Mouse (Mus musculus) olfactory bulb, adult 2 months (tissue): ENCODE results near the gene Mettl6.

Experiments used
- CTCF ChIP-seq: fragments of 200-500 bp; IDR thresholded peaks from 2 replicates; pipeline ENCODE4 v1.5.1; 2012; ENCODE audit warnings: low read depth, mild to moderate bottlenecking, low read length, moderate library complexity; ENCODE audit not compliant: insufficient read depth
- POLR2A ChIP-seq: fragments of 200-500 bp; IDR thresholded peaks from 2 replicates; pipeline ENCODE4 v1.6.1; 2012; ENCODE audit warnings: mild to moderate bottlenecking, low read depth, low read length, moderate library complexity; ENCODE audit not compliant: insufficient read depth

DNA sequence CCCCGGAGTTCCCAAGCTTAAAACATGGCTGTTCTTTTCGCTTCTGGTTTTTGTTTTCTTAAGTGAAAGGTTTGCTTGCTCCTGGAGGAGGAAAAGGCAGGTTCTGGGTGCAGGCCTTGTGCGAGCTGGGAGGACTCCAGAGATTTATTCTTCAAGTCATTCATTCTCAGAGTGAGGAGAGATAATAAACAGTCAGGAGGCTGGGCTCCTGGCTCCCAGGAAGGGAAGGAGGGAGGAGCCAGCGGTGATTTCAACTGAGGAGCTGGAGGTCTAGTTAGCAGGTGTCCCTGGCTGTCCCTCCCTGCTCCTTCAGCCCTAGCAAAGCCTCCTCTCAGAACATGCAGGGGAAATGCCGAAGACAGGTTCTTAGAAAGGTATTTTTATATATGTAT lies 65.8 kb downstream of the Mettl6 start:
- TF ChIP-seq CTCF: no peak
- no peak for TF ChIP-seq POLR2A
